Mouse (Mus musculus): Measurements from ENCODE around the gene Phospho2.
"Not testable (repeated sequence)": the region's sequence is repeated elsewhere in the genome, so short reads cannot be mapped to it uniquely, and the experiment has no call there.

Phospho2 gene

DNA sequence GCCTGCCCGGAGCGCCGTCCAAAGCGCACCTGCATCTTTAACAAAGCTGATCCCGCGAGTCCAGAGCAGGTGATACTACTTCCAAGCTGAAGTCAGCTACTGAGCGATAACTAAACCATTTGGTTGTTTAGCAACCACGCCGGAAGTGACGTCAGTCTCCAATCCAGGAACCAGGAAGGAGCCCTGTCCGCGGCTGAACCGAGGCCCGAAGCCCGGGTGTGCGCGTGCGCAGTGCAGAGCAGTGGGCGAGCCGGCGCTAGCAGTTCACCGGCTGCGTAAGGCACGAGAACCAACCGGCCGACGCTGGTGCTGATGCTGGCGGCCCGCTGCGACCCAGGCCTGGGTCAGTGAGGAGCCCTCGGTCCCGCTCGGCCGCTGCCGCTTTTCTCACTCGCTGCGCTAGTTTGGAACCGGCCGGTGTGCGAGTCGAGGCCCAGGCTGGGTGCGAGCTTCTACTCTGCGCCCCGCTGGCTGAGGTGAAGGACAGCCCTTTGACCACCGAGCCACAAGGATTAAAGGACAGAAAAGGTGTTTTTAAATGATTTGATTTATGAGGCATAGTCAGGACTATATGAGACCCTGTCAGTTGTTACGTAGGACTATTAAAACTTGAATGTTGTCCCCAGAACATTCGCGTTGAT, at the start of gene Phospho2, which contains the start of gene Ccdc173:
Gene Phospho2 (plus strand): TSS at position 195 of the 641 bp plus-strand sequence.
Gene Ccdc173 (minus strand): TSS at position 147 of the 641 bp plus-strand sequence.
- DNase-seq: peak; percentile 99

DNA sequence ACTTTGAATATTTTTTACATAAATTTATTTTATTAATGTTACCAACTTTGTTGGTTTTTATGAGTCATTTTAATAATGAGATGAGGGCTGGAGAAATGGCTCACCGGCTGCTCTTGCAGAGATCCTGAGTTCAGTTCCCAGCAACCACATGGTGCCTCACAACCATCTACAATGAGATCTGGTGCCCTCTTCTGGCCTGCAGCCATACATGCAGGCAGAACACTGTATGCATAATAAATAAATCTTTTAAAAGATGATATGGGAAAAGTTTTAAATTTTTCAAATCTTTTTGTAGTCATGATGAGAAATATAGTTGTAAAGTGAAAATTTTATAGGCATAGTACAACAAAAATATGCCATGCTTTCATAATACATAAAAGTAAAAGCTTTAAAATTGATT, 44.3 kb upstream of the Phospho2 start:
- no peak for DNase-seq

DNA sequence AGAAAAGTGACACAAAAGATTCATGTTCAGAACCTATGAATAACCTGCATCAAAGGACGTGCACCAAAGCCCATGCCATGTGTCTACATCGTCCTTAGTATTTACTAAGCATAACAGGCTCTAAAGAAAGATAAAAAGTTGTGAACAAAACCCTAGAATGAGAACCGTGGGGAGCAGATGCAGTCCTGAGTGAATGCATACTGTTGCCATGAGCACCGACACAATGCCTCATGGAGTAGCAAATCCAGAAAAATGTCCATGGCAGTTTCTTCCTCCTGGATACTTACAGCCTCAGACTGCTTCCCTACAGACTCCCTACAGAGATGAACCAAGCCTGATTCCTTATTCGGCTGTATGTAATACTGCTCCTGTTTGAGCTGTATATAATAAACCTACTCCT, 28.4 kb upstream of the Phospho2 start:
- no peak for DNase-seq

DNA sequence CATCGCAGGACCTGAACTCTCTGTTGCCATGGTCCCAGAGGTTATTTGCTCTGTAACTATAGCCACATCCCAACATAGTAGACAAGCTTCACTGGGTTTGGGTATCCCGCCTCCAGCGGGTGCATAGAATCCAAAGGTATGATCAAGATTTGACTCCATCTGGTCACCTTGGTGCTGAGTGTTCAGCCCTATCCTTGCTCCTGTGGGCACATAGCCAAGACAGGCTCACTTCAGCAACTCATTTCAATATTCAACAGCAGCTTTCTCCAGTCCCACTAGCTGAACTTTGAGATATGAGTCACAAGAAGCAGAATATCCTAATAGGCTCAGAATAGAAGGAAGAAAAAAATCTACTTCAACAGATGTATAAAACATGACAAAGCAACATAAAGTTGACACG, 26.1 kb upstream of the Phospho2 start:
- DNase-seq: no peak

DNA sequence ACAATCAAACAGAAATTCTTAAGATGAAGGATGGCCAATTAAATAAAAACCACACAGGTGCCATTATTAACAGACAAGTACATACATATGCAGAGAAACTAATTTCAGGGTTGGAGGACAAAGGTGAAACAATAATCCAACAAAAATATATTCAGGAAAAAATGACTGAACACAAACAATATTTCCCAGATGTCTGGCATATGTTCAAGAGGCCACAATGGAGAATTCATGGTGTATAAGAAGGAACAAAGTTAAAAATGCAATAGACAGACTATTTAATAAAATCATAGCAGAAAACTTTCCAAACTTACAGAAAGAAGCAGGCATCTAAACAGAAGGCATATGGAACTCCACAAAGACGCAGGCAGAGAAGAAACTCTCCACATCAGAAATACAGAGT, 24.7 kb upstream of the Phospho2 start:
- no peak for DNase-seq

DNA sequence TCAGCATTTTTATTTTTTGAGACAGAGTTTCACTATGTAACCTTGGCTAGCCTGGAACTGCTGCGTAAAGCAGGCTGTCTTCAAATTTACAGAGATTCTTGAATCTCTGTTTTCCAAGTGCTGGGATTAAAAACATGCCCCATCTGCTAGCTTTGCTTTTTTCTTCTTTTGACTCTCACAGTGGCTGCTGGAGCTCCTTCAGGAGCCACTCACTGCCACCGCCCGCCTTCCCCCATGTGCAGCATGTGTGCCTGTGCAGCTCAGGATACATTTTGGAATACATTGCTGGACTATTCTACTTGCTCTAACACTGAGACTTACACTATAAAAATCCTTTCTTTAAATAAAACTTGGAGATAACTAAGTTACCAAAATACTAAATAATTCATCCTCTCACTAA, 16.1 kb upstream of the Phospho2 start:
- DNase-seq: no peak

DNA sequence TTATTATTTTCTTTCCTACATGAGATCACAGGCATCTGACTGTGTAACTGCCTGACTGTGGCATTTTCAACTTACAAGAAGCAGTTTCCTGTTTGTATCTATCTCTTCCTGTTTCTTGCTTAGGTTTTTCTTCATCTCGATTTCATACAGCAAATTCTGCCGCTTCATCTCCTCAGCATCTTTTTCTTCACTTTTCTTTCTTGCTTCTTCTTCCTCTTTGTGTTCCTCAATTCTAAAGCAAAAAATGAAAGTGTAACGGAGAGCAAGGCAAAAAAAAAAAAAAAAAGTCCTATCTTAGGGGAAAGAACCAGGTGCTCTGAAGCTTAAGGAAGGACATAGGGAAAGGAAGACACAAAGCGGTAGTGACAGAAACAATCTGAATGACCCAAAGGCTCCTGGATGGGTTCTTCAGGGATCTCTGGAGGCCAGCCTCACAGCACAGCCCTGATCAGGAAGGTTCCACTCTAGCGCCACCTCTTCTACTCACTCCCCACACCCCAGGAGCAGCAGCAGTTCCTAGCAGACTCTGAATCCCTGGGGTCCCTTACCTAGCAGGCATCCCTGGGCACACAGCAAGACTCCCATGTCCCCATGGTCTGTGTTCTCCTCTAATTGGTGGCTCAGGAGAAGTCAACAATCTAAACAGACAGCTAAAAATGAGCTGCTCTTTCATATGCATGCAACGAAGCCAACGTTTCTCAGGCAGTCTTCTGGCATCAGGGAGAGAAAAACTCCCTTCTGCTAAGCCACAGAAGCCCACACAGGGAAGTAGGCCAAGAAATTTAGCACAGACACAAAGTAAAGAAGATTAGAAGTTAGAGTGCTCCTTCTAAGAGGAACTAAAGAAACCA, 11.2 kb upstream of the Phospho2 start:
- peak; percentile 2 for DNase-seq

DNA sequence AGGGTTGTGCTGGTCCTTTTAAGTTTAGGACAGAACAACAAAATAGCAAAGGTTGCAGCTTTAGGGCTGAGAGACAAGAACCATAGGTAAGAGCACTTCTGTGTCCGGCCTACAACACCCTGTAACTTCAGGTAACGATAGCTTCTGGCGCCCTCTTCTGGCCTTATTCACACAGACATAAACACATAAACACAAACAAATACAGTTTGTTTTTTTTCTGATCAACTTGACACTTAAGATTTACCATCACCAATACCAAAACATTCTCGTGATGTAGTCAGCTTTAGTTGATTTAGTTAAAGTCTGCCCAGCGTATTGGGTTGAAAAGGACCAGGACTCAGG, 10.6 kb upstream of the Phospho2 start:
- peak; percentile 39 for DNase-seq

DNA sequence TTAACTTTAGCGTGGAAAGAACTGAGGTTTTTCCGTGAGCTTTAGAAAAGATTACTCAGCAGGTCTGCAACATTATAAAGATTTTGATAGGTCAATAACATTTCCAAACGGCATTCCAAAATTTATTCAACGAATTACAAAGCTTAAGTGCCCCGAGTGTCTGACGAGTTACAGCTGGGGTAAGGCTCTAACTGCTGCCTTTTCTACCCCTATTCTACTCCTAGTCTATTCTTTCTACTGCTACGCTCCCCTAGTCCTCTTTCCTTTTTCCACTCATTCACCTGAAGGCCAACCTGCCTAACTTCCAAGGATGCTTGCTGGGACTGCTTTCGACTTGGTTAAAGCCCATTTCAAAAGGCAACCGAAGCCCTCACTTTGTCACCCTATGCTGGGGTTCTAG, 449 bp upstream of the Phospho2 start:
- no peak for DNase-seq

DNA sequence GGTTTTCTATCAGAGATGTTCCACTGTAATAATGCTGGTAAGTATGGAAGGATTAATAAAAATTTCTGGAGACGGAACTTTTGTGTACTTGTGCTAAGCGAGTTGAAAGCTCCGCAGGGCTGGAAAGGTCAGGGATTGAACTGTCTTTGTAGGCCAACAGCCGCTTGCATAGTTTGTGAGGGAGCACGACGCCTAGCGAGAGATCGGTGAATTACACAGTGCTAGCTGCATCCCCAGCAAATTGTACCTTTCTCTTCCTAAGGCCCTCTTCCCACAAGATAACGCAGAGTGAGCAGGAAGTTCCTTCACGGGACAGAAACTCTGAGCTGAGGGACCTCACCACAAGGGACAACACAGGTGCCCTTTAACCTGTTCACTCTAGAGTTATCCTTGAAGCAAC, 862 bp downstream of the Phospho2 start:
- peak; percentile 89 for DNase-seq

DNA sequence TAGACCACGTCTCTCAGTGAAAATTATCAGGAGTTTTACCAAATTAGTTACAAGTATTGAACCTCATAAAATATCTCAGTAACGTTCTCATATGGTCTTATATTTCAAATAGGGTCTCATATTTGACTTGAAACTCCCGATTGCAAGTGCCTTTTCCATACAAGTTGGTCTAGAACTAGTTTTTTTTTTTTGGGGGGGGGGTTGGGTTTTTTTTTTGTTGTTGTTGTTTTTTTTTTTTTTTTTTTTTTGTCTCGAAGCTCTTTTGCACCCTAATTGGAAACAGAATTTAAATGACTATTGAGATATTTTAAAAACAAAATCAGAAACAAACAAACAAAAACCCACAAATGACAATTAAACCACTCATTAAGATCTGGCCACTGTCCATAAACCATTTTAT, 1.3 kb downstream of the Phospho2 start:
- DNase-seq: no peak

DNA sequence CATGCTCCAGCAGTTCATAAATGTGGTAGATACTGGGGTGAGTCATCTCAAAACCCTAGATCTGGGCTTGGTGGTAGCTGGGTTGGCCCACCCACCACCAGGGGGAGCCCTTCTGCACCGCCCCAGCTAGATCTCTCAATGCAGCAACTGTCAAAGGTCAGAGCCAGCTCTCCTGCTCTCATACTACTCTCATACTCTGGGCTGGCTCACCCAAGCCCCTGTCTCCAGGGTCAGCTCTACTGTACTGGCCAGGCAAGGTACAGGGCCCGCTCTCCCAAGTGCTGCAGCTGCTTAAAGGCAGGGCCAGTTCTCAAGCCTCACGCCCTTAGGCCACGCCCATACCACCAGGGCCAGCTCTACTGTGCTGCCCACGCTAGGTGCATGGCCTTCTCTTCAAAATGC, 13.5 kb downstream of the Phospho2 start:
- peak; percentile 85 for DNase-seq

DNA sequence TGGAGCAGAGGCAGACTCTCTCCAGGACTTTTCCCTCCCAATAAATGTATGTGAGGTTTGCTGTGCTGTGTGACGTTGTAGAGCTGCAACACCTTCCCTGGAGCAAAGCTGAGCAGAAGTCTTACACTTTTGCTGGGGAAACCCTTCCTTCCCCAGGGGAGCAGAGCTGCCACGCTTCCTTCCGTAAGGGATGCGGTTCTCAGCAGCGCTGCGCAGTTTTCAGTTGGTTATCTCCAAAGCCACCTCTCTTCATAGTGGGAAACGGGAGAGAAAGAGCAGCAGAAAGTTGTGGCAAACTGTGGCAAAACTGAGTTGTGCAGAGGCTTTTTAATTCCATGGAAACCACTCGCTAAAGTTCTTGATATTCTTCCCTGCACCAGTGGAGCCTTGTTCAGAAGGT, 14.3 kb downstream of the Phospho2 start:
- DNase-seq: no peak

DNA sequence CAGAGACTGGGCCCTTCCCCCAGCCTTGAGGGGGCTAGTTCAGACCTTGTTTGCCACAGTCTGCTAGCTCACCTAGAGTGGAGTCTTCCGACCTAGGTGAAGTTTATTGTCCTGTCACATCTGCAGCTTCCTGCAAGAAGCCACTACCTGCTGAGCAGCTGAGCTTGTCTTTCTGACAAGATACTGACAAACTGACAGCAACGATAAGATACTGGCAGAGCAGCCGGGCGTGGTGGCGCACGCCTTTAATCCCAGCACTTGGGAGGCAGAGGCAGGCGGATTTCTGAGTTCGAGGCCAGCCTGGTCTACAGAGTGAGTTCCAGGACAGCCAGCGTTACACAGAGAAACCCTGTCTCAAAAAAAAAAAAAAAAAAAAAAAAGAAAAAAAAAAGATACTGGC, 15.2 kb downstream of the Phospho2 start:
- not testable (repeated sequence) for DNase-seq

DNA sequence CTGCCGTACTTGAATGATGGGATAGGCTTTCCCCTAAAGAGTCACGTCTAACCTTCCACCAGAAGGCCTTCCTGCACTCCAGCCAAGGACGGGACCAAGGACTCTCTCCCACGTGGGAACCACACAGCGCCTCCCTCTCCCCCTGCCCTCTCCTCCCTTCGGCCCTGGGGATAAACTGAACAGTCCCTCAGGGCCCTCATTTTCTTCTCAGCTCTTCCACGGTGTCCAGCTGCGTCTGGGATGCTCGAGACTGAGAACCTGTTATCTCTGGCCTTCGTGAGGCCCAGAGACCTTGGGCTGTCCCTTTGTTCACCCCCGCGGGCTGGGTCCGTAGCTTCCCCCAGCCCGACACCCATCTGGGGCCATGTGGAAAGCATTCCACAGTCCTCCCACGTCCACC, 20.7 kb downstream of the Phospho2 start:
- DNase-seq: no peak

DNA sequence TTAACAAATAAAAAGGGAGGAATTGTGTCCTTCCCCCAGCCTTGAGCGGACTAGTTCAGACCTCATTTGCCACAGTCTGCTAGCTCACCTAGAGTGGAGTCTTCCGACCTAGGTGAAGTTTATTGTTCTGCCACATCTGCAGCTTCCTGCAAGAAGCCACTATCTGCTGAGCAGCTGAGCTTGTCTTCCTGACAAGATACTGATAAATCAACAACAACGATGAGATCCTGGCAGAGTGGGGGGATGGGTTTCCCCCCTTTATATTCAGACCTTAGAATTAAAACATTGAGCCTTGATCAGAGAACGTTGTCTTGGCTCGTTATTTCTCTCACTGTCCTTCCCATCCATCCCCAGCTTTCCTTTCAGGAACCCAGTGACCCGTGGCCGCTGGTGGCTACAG, 21.9 kb downstream of the Phospho2 start:
- DNase-seq: not testable (repeated sequence)

DNA sequence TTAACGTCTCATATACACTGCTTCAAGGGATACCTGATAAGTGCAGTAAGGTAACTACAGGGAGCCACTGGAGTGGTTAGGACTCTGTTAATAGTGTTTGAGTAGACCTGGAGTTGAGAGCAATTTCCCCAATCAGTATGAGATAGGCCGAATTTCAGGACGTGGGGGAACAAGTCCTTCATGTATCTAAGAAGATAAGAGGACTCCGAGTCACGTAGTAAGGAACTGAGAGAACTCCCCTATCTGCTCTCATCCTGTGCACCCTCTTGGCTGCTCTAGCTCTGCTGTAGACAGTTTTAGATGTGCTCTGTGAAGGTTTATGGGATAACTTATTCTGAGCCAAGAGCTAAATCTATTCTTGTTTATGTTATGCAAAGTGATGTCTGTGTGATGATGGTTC, 27.2 kb downstream of the Phospho2 start:
- DNase-seq: no peak

DNA sequence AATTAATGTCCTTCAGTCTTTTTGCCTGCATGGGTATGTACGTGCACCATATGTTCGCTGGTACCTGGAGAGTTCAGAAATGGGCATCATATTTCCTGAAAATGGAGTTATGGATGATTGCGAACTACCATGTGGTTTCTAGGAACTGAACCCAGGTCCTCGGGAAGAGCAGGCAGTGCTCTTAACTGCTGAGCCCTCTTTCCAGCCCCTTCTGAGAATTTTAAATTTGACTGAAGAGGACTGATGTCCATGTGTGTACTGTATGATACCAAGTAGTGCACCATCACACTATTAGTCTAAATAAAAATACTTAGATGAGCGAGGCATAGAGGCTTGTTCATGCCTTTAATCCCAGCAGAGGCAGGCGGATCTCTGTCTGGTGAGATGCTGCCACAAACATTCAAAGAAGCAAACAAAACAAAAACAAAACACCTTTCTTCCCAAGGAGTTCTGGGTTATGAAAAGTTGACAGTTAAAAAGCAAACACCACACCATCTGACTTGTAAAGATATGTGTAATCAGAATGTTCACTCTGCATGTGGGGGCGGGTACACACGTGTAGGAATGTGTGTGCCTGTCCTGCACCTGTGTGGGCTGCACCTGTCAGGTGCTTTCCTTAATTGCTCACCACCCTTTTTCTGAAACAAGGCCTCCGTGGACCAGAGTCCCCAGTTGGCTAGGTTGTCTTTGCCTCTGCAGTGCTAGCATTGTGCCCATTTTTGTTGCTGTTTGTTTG, 29.1 kb downstream of the Phospho2 start:
- no peak for DNase-seq

DNA sequence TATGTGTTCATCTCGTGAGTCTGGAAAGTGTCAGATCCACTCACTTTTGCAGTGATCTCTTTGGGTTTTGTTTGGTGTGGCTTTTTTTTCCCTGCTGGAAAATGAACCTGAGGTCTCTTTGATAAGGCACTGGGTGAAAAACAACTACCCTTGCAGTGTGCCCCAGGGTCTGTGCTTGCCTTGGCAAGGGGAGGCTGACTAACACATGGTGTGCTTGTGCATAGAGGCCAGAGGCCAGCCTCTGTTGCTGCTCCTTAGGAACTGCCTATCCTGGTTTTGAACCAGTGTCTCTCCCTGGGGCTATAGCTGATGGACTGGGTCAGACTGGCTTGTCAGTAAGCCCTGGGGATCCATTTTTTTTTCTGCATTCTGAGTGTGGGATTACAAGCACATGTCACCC, 30.8 kb downstream of the Phospho2 start:
- DNase-seq: no peak

DNA sequence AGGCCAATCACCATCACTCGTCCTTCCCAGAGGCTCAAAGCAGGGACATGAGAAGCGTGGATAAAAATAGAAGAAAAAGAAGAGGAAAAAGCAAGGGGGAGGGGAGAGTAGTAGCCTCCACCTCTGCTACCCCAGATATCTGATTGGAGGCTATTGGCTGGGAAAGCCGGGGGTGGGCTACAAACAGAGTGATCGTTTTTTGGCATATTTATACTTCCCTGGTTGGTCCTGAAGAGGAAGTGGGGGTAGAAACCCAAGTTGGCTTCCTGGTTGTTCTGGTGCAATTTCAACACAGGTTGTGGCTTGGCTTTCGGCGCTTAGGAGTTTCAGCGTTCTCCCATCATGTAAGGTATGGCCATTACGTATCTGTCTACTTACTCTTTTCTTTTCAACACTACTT, 32.3 kb downstream of the Phospho2 start, which contains the start of gene Klhl23:
Gene Klhl23 (plus strand): TSS at position 234 of the 400 bp plus-strand sequence.
- no peak for DNase-seq

DNA sequence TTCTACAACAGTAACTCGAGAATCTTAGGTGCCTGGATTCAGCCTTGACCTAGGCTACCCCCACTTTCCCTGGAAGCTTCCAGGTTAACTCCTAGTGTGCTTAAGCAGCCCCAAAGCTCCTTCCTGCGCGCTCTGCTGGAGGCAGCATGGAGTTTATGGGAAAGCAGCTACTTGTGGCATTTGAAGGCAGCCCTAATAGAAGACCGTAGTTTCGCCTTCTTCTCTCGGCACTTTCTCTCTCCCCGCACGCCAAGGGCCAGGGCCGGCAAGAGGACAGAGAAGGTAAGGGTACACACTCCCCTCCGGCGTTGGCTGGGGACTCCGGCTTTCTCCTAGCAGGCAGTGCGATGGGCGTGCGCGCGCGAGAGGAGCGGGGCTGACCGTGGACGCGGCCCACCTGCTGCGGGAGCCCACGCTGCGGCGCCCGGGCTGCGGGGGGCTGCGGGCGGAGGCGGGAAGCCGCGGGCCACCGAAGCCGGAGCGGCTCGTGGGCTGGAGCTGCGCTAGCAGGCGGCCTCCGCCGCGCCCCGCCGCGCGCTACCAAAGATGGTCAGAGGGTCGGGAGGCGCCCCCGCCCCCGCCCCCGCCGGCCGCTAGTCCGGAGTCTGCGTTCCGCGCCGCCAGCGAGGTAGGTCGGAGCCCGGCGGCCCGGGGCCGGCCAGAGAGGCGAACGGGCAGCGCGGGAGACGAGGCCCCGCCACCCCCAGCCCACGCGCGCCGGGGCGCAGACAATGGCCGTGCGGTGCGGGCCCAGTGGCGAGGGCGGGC, 33.1 kb downstream of the Phospho2 start:
- DNase-seq: peak; percentile 29

DNA sequence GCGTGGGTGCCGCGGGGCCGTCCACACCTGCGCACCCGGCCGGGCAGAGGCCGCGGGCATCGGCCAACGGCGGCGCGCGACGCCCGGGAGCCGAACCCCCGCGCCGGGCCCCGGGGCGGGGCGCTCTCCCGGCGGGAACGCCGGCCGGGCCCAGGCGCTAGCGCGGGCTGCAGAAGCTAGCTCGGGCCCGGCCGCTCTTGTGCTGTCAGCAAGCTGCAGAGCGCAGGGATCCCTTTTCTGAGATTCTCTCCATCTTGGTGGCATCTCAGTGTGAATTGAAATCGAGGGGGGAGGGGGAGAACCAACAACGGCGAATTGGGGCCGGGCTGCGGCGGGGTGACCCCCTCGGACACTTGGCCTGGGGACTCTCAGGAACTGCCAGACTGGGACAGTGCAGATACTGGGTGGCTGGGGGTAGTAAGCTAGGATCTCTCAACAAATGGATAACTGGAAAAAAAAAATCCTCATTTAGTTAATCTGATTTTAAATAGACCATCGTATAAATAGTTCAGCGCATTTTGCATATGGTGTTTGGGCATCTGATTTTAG, 33.8 kb downstream of the Phospho2 start:
- peak; percentile 34 for DNase-seq

DNA sequence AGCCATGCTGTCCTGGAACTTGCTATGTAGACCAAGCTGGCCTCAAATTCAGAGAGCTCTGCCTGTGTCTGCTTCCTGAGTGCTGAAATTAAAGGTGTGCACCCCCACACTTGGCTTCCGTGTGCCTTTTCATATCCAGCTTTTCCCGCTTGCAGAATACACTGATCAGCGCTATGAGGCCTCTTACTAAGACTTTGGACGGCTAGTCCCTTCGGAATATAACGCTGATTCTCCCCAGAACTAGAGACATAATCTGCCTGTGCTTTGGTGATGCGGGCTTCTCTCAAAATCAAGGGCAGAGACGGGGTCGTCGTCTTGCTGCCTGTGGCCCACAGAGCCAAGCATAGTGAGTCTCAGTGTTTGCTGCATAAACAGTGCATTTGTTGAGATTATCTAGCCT, 36.5 kb downstream of the Phospho2 start:
- no peak for DNase-seq
